Mouse (Mus musculus) urinary bladder, postnatal 0 days (tissue): ENCODE results near the gene Mrps27. TPM values are rescaled to one million over a fixed set of nuclear protein-coding genes. Genes with fewer than 3 reads are reported as not detected.

Experiments used
- polyA plus RNA-seq: library from polyadenylated mRNA; unstranded; fragments of >200 nt; fragmentation: Nextera tagmentation; extraction: Ambion mirVana; gene quantifications from 2 replicates; pipeline ENCODE4 v1.2.1, GENCODE M21; 2015

Mrps27 gene
- polyA plus RNA-seq: 25.4 and 25.9 TPM in 2 replicates

DNA sequence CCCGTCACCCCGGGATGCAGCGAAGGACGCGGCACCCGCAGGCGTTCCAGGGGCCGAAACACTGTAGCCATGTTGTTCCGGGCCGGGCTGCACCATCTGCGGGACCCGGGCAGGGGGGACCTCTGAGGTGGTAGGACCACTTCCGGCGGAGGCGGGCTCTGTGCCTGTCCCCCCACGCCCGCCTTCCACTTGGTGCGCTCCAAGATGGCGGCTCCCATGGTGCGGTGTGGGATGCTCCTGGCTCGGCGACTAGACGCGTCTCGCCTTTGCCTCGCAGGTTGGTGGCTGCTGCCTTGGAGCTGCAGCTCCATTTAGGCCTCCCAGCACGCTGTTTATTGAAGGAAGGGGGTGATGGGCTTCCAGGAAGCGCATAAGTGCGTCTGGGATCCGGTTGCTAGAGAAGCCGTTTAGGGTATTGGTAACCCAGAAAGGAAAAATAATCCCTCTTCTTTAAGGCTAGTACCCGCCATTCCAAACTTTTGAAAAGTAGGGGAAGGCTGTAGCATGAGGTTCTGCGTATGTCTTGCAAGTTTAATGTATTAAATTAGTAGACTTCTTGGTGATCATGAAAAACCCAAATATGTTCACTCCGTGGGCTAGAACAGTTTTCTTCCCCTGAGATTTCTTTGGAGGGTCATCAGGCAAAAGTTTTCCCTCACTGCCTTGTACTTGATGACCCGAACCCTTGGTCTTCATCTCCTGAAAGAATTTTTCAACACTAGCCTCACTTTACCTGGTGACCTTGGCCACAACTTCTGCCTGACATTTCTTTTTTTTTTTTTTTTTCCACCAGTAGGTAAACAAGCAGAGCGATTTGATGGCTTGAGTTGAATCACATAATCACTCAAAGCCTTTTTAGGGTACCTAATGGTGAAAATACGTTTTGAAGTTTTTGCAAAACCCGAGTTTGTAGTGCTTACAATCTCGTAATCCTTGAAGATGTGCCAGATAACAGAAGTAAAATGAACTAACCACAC lies at the start of gene Mrps27, which contains the start of gene Ptcd2:
TSS of gene Mrps27 (plus strand) at position 188 of the 977 bp plus-strand sequence.
TSS of gene Ptcd2 (minus strand) at position 107 of the 977 bp plus-strand sequence.

Other genes starting within 250 kb of the Mrps27 start
- 0.44 and 0.47 TPM in 2 replicates for gene Zfp366, start 160.0 kb upstream of the Mrps27 start, polyA plus RNA-seq
- gene Ptcd2, start 81 bp upstream of the Mrps27 start, polyA plus RNA-seq: 25.4 and 25.6 TPM in 2 replicates
- 87.7 and 112 TPM in 2 replicates for gene Map1b, start 171.8 kb downstream of the Mrps27 start, polyA plus RNA-seq